Mouse (Mus musculus) heart, adult 2 months (tissue): ENCODE results near the gene Erich3. TPM values are rescaled to one million over a fixed set of nuclear protein-coding genes. Genes with fewer than 3 reads are reported as not detected.

Experiments
- DNase-seq, 2 experiments: peaks; one replicate each; pipeline ENCODE4 v3.0.0; 2021
- H3K27ac ChIP-seq: fragments of 200-600 bp; 2 replicates; pipeline ENCODE4 v1.8.1; 2022
- H3K27me3 ChIP-seq: fragments of 200-500 bp; 2 replicates; pipeline ENCODE4 v1.6.1; 2012; ENCODE audit warnings: mild to moderate bottlenecking, low read length, inconsistent platforms, mixed read lengths; ENCODE audit not compliant: control insufficient read depth, insufficient read depth
- H3K36me3 ChIP-seq: fragments of 200-500 bp; 2 replicates; pipeline ENCODE4 v1.6.1; 2012; ENCODE audit warnings: low read length, inconsistent platforms; ENCODE audit not compliant: control insufficient read depth, insufficient read depth
- H3K4me1 ChIP-seq: fragments of 200-500 bp; 2 replicates; pipeline ENCODE4 v1.6.1; 2011; ENCODE audit warnings: low read length; ENCODE audit not compliant: control insufficient read depth, insufficient read depth
- H3K4me3 ChIP-seq: fragments of 200-600 bp; 2 replicates; pipeline ENCODE4 v1.8.1; 2022
- H3K79me2 ChIP-seq: fragments of 200-500 bp; replicated peaks from 2 replicates; pipeline ENCODE4 v1.6.1; 2012; ENCODE audit warnings: mild to moderate bottlenecking, inconsistent platforms, low read length, moderate library complexity, mixed read lengths; ENCODE audit not compliant: control insufficient read depth, insufficient read depth
- H3K9ac ChIP-seq: fragments of 200-500 bp; 2 replicates; pipeline ENCODE4 v1.6.1; 2012; ENCODE audit warnings: low read depth, mild to moderate bottlenecking, control low read depth, inconsistent platforms, low read length, mixed read lengths
- CTCF ChIP-seq: fragments of 200-600 bp; IDR thresholded peaks from 2 replicates; pipeline ENCODE4 v1.8.1; 2022; ENCODE audit warnings: antibody characterized with exemption, mild to moderate bottlenecking, moderate library complexity
- EP300 ChIP-seq: fragments of 200-500 bp; IDR thresholded peaks from 2 replicates; pipeline ENCODE4 v1.6.1; 2011; ENCODE audit warnings: low read depth, low read length, control low read depth; ENCODE audit not compliant: insufficient read depth
- POLR2A ChIP-seq: fragments of 200-500 bp; IDR thresholded peaks from 2 replicates; pipeline ENCODE4 v1.6.1; 2011; ENCODE audit warnings: mild to moderate bottlenecking, low read depth, low read length, control low read depth; ENCODE audit not compliant: insufficient read depth
- WGBS: fragments of 180-500 bp; shearing (Covaris S2); methylation state at CpG from one replicate; pipeline ENCODE4 v1.1.7; 2018; 5-methylcytosine and 5-hydroxymethylcytosine counted together
- intact Hi-C: fragments of 180-260 bp; cut with DNase I; formaldehyde crosslinking; loops from one replicate; pipeline ENCODE4 v1.15.1; 2025
- polyA plus RNA-seq: library from polyadenylated mRNA; depleted of rRNA; stranded (reverse); fragments of >200 nt; gene quantifications from 2 replicates; pipeline ENCODE4 v1.2.3, GENCODE M21; 2012
- total RNA-seq, 2 experiments: library from RNA; stranded (reverse); gene quantifications; 2 replicates each; pipeline ENCODE4 v1.2.3; 2021

The Erich3 gene
- total and polyA plus RNA-seq, 3 experiments, result 0.11 to 0.35 (median 0.21) TPM

GRCm38 (mm10) chr3:154787611-154788010, 124.0 kb downstream of the Erich3 start:
- Histone ChIP-seq H3K9ac (no peak overlapping the region), H3K27me3 (no peaks in the 10 kb centered on the region), H3K36me3 (no peaks in the 10 kb centered on the region), H3K27ac (no peak overlapping the region), H3K79me2 (no peaks in the 10 kb centered on the region), H3K4me1 (no peaks in the 10 kb centered on the region), H3K4me3 (no peak overlapping the region)
- whole genome bisulfite sequencing, result 55% methylated on average over 3 of the region's 3 CpGs
- DNase-seq, result no peak
- intact Hi-C loops, result loop anchor here (5.0 kb wide), 1 partner anchor 135 kb away; no protein-coding TSS in a partner anchor
- TF ChIP-seq CTCF (no peak), EP300 (no peak), POLR2A (no peak)

GRCm38 (mm10) chr3:154793571-154793970, 129.9 kb downstream of the Erich3 start:
- Histone ChIP-seq H3K27ac (no peak overlapping the region), H3K79me2 (no peaks in the 10 kb centered on the region), H3K4me3 (no peak overlapping the region), H3K9ac (no peak overlapping the region), H3K36me3 (no peaks in the 10 kb centered on the region), H3K4me1 (no peaks in the 10 kb centered on the region), H3K27me3 (no peaks in the 10 kb centered on the region)
- DNase-seq, result no peak
- WGBS, result 55% methylated on average over 4 of the region's 4 CpGs
- TF ChIP-seq EP300 (no peak), CTCF (no peak), POLR2A (no peak)
- intact Hi-C loops, result no loop called here

GRCm38 (mm10) chr3:154798806-154799205, 135.1 kb downstream of the Erich3 start:
- intact Hi-C loops, result no loop called here
- H3K27ac ChIP-seq, result no peak overlapping the region
- DNase-seq, result no peak
- peaks cover 2% of the 10 kb centered on the region for H3K4me1 ChIP-seq
- H3K9ac ChIP-seq, result no peak overlapping the region
- 51% methylated on average over 4 of the region's 4 CpGs for WGBS
- peaks cover 5% of the 10 kb centered on the region for H3K36me3 ChIP-seq
- H3K27me3 ChIP-seq, result no peaks in the 10 kb centered on the region
- TF ChIP-seq EP300, result no peak
- TF ChIP-seq CTCF, result no peak
- no peak for TF ChIP-seq POLR2A
- no peaks in the 10 kb centered on the region for H3K79me2 ChIP-seq
- no peak overlapping the region for H3K4me3 ChIP-seq

GRCm38 (mm10) chr3:154800454-154800853, 136.8 kb downstream of the Erich3 start:
- 62% methylated on average over 8 of the region's 8 CpGs for WGBS
- H3K4me1 ChIP-seq, result peaks cover 2% of the 10 kb centered on the region
- H3K4me3 ChIP-seq, result no peak overlapping the region
- peaks cover 5% of the 10 kb centered on the region for H3K36me3 ChIP-seq
- intact Hi-C loops, result no loop called here
- H3K27ac ChIP-seq, result no peak overlapping the region
- H3K79me2 ChIP-seq, result no peaks in the 10 kb centered on the region
- H3K27me3 ChIP-seq, result no peaks in the 10 kb centered on the region
- TF ChIP-seq POLR2A (no peak), EP300 (no peak), CTCF (no peak)
- DNase-seq, result no peak
- no peak overlapping the region for H3K9ac ChIP-seq

GRCm38 (mm10) chr3:154800888-154801429, 137.3 kb downstream of the Erich3 start:
- H3K27ac ChIP-seq, result no peak overlapping the region
- no peaks in the 10 kb centered on the region for H3K79me2 ChIP-seq
- intact Hi-C loops, result no loop called here
- WGBS, result 68% methylated on average over 8 of the region's 8 CpGs
- peaks cover 2% of the 10 kb centered on the region for H3K4me1 ChIP-seq
- no peak overlapping the region for H3K4me3 ChIP-seq
- peaks cover 5% of the 10 kb centered on the region for H3K36me3 ChIP-seq
- no peak for TF ChIP-seq CTCF
- no peak for TF ChIP-seq POLR2A
- TF ChIP-seq EP300, result no peak
- H3K9ac ChIP-seq, result no peak overlapping the region
- no peak for DNase-seq
- H3K27me3 ChIP-seq, result no peaks in the 10 kb centered on the region

- no peak overlapping the region for H3K27ac ChIP-seq
- H3K79me2 ChIP-seq, result no peaks in the 10 kb centered on the region
- H3K27me3 ChIP-seq, result no peaks in the 10 kb centered on the region
- no peak overlapping the region for H3K9ac ChIP-seq
- TF ChIP-seq POLR2A, result no peak
- no peak for TF ChIP-seq EP300
- TF ChIP-seq CTCF, result no peak
- no peak overlapping the region for H3K4me3 ChIP-seq
- H3K4me1 ChIP-seq, result peaks cover 2% of the 10 kb centered on the region
- H3K36me3 ChIP-seq, result peaks cover 2% of the 10 kb centered on the region
- peak in 1 of 2 experiments; percentile 11 for DNase-seq
- intact Hi-C loops, result no loop called here
- WGBS, result 26% methylated on average over 7 of the region's 7 CpGs
Measured at GRCm38 (mm10) chr3:154806626-154807025, 143.0 kb downstream of the Erich3 start.
